Mouse (Mus musculus) c-Kit-negative CD71-positive TER-119-positive erythroid progenitor cells, embryonic 14.5 days (primary cell): Measurements from ENCODE around the gene Gmcl1.
A peak's percentile ranks its signal among the peaks of the same experiment; 100 is the strongest.

Experiments used
- DNase-seq: peaks from one replicate; pipeline ENCODE4 v3.0.0-alpha.2; 2013; ENCODE audit warnings: low read depth, low spot score

The Gmcl1 gene

DNA sequence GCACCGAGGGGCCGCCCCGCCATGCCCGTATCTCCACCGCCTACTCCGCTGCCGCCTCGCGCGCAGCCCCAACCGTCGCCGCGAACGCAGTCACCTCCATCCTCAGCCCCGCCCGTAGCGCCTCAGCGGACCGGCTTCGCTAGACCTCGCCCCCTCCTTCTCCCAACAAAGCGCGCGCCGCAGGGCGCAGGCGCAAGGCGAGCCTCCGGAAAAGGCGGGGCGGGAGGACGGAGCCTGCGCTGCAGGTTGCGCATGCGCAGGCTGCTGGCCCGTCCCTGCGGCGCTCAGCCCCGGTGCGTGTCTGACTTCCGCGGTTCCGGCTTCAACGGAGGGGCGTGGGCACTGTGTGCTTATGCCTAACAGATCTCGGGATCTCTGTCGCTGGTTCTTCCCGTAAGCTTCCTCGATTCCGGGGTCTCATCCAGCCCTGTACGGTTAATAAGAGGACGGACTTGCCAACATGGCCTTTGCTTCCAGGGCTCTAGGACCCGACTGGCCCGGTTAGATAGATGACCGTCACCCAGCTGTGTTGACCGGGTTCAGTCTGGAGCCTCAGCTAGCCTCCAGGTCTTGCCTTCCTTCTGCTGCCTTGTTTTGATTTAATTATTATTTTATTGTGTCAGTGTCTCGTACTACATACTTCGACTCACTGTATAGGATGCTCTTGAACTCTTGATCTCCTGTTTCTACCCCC lies at the start of gene Gmcl1:
Gmcl1 (minus strand) TSS at position 201 of the 694 bp plus-strand sequence.
- DNase-seq, result peak; percentile 95

DNA sequence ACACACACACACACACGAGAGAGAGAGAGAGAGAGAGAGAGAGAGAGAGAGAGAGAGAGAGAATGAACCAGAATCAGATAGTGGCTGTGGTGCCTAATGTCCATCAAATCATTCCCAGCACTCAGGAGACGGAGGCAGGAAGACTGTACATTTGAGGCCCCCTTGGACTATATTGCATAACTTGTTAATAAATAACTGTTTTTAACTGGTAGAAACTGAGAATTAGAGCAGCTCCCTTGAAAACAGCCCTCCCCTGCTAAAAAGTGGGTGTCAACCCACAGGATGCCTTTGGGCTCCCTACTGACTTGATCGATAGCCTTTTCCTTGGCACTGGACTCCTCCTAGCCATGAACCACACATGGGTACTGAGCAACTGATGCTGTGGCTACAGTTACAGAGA lies 49.2 kb upstream of the Gmcl1 start:
- DNase-seq, result no peak

DNA sequence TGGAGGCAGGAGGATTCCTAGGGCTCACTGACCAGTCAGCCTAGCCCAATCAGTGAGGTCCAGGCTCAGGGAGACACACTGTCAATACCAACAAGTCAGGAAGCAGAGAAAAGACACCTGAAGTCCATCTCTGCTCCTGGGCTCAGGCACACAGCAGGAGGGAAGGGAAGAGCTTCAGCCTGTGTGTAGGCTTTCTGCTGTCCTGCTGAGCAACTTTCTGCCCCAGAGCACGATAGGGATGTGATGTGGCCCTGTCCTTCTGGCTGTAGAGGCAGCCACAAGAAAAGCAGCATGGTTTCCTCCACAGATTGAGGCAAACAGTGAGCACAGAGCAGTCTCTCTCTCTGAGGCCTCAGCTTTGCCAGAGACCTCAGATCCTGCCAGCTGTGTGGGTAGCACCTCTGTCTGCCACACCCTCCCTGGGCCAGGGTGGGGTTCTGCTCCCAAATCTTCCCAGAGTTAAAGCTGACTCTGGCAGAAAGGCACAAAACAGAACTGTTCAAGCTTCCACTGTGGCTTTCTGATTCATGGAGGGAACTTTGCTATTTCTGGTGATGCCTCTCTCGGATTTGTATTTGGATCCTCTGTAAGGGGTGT lies 48.3 kb upstream of the Gmcl1 start:
- DNase-seq, result no peak

DNA sequence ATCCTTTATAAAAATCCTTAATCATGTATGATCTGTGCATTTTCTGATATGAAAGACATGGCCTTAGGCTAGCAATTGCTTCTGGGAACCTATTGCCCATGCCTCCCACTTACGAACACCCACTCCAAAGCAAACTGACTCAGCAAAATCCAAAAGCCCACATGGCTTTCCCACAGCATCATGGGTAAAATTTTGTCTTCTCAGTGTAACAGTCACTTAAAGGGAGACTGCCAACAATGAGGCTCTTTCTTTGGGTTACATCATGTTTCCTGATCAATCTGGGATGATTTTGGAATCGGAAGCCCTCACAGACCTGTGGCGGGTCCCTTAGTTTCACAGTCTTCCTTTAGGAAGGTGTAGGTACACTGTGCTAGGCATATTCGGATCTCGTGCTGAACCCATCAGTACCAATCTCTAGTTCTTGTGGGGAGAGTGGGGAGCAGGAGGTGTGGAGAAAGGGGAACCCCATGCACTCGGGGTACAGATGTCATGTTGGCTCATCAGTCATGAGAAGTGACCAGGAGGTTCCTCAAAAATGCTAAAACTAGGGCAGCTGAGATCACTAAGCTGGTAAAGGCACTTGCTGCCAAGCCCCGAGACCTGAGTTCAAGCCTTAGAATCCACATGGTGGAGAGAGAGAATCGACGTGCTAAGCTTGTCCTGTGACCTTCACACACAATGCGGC lies 45.9 kb upstream of the Gmcl1 start:
- DNase-seq, result no peak

DNA sequence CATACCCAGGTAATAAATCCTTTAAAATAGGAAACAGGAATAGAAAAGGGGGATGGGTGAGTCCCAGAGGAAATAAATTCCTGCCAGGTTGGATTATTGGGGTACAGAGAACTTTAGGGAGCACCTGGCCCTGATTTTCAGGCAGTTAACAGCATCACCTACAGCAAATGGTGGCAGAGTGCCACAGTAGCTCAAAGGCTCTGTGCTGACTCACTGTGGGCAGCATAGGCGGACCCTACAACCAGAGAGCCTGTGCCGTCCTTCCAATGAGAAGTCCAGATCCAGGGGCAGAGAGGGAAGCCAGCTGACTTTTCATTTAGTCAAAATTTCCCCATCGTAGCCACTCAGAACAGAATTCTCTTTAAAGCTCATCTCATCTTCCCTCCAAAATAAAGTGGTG lies 44.0 kb upstream of the Gmcl1 start:
- DNase-seq, result no peak

DNA sequence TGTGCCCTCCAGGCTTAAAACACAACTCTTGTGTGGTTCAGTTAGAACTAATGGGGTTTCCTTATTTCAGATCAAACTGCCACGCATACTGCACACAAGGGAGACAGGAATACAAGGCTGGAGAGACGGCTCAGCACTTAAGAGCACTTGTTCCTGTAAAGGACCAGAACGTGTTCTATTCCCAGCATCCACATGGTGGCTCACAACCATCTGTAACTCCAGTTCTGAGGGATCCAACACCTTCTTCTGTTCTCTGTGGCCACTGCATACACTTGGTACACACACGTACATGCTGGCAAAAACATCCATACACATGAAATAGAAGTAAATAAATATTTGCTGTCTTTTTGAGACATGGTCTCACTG lies 43.5 kb upstream of the Gmcl1 start:
- no peak for DNase-seq

DNA sequence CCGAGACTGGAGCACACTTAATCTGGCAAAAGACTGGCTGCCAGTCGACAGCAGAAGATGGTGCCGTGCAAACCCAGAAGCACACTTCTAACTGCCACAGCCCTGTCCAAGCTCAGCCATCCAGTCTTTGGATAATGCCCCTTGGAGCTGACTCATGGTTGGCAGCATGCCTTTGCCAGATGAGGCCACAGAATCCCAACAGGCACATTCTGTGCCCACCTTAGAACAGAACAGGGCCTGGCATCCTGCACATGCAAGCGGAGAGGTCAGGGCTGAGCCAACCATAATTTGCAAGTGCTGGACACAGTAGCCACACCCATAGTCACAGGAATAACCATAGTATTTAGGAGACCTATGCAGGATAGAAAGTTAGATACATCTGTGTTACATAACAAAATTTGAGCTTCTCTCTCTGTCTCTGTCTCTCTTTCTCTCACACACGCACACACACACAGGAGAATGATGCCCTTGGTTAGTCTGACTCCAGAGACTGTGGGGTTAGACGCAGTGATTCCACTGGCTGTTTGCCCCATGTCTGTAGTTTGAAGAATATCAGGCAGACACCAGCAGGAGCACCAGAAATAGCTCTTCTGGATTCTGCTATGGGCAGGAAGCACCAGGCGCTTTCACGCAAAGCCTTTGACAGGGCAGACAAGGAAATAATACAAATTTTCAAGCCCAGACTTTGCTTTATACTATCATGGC lies 43.0 kb upstream of the Gmcl1 start:
- no peak for DNase-seq

DNA sequence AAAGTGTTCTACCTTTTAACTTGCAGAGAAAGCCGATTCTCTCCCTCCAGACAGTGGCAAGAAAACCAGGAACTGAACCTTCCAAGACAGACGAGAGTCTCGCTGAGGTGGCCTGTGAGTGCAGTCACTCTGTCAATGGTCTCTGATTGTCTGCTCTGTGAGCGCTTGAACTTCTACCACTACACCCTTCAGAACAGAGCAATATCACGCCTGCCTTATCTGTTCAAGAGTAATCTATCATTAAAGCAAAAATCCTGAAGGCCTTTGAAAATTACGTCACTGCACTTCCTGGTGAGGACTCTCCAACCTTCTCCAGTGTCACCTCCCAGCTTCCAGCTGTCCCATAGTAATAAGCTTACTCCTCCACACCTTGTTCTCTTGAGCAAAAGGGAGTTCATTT lies 41.8 kb upstream of the Gmcl1 start:
- no peak for DNase-seq

DNA sequence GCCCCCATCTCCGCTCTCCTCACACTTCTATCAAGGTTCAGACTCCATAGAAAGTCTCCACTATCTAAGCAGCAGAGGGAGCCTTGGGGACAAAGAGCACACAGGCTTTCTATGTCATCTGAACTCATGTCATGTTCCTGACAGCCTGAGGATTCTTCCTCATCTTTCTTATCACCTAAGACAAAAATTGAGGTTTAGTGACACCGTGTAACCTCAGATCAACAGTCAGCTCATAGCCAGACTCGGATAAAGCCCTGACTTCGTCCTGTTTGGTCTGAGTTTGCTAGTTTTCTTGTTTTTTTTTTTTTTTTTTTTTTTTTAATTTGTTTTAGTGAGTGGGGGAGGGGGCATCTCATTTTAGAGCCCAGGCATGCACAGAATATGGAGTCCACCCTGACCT lies 40.6 kb upstream of the Gmcl1 start:
- no peak for DNase-seq

DNA sequence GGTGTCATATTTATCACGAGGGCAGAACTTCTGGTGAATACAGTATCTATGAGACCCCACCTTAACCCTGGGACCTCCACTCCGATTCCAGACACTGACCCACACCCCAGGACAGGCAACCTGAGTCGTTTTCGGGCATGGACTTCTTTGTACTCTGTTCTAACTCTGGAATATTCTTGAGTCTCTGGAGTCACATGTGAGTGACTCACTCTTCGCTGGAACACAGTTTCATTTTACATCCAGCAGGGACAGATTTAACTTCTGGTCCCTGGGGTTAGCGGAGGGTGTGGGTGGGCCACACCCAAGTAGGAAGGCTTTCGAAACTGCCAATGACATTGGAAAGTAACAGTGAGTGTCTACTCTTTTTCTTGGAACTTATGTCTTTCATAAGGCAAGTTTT lies 39.4 kb upstream of the Gmcl1 start:
- no peak for DNase-seq

DNA sequence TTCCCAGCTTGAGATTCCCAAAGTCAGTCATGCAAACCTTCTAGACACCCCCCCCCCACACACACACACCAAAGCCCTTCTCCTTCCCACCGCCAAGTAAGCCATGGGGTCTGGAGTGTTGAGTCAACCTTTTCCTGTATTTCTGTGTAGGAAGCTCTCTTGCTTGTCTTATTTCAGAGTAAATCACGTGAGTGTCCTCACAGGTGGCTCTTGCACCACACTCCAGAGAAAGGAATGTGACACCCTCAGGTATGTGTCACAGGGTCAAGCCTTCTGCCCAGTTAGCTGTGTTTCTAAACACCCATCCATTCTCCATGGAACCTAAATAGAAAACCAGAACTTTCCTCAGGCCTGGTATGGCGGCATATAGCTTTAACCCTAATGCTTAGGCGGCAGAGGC lies 35.8 kb upstream of the Gmcl1 start:
- DNase-seq, result no peak

DNA sequence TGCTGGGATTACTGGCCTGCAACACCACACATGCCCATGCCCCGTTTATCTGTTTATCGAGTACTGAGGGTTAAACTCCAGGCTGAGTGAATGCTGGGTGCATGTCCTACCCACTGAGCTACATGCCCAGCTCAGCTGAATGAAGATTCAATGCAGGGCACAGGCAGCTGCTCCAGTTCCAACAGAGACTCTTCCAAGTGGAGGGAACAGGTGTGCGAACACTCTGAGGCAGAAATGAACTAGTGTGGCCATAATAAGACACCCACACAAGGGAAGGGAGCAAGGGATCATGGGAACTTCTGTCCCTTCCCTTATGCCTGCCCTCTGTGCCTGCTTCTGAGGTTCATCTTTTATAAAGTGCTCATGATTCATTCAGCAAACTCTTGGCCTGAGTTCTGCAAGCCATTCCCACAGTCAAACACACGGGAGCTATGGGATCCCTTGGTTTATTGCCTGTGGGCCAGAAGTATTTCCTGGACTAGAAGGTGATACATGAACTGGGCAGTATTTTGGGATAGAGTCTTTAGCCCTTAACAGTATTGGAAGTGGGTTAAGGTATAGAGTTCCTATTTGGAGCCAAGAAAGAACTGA lies 35.1 kb upstream of the Gmcl1 start:
- DNase-seq, result no peak

DNA sequence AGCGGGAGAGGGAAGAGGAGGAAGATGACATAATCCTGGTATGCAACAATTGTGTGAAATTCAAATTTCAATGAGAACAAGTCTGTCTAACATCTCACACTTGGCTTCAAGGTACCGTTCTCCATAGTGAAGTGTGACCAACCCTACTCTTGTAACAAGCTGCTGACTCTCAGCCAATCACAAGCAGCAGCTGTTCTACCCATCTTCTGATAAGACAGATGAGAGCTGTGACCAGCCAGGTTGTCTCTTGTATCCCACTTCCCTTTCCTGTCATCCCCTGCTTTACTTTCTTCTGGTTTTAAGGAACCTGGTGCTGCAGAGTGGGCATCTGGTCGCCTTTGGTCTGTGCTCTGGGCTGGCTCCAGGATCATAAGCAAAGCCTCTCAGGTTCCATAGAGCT lies 34.3 kb upstream of the Gmcl1 start:
- DNase-seq, result no peak

DNA sequence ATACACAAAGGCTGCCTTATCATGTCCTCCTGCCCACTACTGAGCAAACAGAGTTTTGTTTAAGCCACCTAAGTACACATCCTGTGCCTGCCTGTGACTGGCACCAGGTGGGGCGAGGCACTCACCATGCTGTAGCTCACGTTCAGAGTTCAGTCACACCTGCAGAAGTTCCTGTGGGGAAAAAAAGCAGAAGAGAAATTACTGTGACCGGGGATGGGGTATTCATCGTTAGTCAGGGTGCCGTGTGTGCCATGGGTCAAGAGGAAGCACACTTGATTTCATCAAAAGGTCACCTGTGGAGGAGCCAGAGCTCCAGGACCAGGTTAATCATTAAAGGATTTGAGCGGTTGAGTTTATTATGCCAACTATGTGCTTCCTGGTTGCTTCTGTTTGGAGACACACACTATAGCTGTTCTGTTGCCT lies 32.5 kb upstream of the Gmcl1 start:
- DNase-seq, result no peak

DNA sequence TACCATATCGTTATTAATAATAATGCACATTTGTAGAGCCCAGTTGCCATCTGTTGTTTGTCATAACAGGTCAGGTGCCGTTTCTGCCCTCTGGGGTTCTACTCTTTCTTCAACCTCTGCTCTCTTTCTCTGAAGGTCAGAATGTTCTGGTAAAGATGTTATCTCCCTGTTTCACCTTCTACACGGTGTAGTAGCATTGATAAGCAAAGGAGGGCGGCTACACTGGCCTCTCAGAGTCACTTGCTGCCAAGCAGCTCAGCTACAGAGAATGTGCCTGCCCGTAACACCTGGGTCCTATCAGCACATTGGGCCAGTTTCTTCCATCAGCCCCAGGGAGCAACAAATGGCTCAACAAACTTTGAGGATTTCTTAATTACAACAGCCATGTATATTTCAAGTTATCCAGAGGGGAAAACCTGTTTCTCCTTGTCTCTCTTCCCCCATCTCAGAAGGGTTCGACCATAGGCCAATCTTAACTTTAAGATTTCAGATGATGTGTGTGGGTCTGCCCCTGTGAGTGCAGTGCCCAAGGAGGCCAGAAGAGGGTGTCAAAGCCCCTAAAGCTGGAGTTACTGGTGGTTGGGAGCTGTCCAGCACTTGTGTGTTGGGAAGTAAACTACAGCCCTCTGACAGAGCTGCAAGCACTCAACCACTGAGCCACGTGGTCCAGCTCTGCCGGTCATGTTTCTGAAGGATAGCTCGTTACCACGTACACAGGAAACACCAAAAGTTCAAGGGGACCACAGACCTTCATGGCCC lies 21.1 kb upstream of the Gmcl1 start:
- no peak for DNase-seq

DNA sequence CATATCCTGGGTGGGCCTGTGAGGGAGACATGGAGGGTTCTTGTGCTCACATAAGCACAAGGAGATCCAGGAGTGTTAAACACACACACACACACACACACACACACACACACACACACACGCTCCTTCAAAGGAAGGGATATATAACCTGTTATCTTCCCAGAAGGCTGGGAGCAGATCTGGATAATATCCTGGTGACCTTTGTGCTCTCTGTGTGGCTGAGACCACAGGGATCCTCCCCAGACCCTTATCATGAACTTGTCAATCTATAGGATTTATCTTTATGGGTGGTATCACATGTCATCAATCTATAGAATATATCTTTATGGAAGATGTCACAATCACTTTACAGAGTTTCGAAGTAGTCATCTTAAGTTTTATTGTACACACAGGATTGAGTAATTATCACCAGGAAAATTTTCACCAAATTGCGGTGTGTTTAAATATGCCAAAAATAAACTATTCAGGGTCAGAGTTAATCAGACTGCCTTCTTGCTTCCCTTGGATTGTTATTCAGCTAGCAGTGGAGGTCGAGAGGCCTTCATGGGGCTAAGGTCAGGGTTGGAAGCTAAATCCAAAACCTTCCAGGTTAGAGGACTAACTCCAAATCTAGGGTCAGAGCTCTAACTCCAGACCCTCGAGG lies 19.8 kb upstream of the Gmcl1 start:
- no peak for DNase-seq

DNA sequence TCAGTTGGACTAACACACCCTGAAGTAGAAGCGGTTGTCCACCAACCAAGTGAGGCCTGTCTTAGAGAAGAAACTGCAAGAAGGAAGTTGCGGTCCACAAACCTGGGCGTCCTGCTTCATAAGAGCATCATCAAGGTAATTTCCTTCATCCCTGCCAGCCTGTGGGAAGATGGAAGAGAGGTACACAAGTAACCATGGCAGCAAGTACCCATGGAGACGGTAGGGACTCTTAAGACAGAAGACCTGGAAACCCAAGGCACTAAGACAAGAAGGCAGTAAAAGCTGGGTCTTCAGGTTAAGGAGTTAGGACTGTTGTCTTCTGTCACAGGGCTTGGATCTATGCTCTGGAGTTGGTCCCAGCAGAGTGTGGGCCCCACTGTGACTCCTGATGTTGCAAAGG lies 17.8 kb upstream of the Gmcl1 start:
- no peak for DNase-seq

DNA sequence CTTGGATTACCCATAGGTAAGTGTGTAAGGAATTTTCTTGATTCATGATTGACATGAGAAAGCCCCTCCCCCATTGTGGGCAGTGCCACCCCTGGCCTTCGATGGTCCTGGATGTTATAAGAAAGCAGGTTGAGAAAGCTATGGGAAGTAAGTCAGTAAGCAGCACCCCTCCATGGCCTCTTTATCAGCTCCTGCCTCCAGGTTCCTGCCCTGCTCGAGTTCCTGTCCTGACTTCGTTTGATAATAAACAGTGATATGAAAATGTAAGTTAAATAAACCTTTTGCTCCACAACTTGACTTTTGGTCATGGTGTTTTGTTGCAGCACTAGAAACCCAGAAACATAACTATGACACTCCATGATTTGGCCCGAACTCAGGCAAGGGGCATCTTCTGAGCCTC lies 16.6 kb upstream of the Gmcl1 start:
- DNase-seq, result no peak

DNA sequence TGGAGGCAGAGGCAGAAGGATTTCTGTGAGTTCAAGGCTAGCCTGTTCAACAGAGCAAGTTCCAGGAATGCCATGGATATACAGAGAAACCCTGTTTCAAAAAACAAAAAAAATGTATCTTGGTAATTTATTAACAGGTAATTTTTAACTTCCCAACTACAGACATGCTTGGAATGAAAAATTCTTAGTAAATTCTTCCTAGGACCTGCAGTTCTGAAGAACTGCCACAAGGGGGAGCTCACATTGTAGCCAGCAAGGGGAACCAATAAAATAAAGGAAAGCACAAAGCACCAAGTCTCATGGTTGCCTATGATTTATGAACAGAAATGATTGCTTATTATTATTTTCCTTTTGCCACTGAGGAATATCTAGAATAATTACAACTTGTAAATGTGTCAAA lies 14.0 kb upstream of the Gmcl1 start:
- DNase-seq, result peak; percentile 45

DNA sequence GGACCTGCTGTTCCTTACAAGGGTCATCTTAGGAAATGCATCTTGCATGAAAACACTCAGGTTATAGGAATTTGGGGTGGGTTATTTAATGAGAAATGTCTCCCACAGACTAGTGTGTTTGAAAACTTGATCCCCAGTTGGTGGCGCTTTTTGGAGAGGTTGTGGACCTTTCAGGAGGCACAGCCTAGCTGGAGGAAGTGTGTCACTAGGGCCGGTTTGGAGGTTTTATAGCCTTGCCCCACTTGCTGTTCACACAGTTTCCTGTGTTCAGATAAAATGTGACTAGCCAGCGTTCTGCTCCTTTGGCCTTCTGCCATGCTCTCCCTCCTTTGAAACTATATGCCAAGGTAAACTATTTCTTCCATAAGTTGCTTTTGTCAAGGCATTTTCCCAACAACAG lies 7.5 kb upstream of the Gmcl1 start:
- DNase-seq, result no peak

DNA sequence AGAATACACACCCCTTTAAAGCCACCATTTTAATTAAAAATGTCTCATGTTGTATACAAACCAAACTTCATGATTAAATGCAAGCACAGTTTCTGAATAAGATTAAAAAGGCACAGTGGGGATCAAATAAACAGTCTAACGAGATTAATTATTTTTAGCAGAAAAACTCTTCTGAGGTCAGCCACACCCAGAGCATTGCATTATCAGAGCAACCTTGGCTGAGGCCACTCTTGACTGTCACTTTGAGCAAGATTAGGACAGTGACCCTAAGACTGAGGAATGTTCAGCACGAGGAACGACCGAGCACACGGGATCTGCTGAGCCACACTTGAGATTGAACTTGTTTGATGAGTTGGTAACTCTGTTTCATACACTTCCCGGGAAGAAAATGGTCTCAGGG lies 3.6 kb upstream of the Gmcl1 start:
- DNase-seq, result no peak
